Mouse (Mus musculus) brain, embryonic 14.5 days (tissue): Measurements from ENCODE around the gene Cnot10.

Source experiments
- CTCF ChIP-seq: fragments of 200-500 bp; IDR thresholded peaks from 2 replicates; pipeline ENCODE4 v1.5.1; 2012; ENCODE audit warnings: inconsistent platforms, mild to moderate bottlenecking, moderate library complexity, borderline replicate concordance; ENCODE audit not compliant: insufficient read depth, insufficient read length; ENCODE audit errors: extremely low read depth
- POLR2A ChIP-seq: fragments of 200-500 bp; IDR thresholded peaks from 2 replicates; pipeline ENCODE4 v1.6.1; 2012; ENCODE audit warnings: mild to moderate bottlenecking, inconsistent platforms, borderline replicate concordance; ENCODE audit not compliant: poor library complexity, insufficient read depth, insufficient read length, severe bottlenecking; ENCODE audit errors: extremely low read depth

- TF ChIP-seq CTCF = no peak
- TF ChIP-seq POLR2A = no peak
These were observed 79.8 kb downstream of the Cnot10 start for GRCm38 (mm10) chr9:114560141-114560540.
